Mouse (Mus musculus) E14TG2a.4 (cell line): ENCODE data around the gene Slain2.
"Not testable (repeated sequence)": the region's sequence is repeated elsewhere in the genome, so short reads cannot be mapped to it uniquely, and the experiment has no call there.

Source experiments
- H3K27me3 ChIP-seq: 2 replicates; pipeline ENCODE4 v1.6.1; 2014; ENCODE audit warnings: low read length, control low read depth; ENCODE audit not compliant: insufficient read depth
- H3K36me3 ChIP-seq: 2 replicates; pipeline ENCODE4 v1.6.1; 2014; ENCODE audit warnings: low read length, control low read depth; ENCODE audit not compliant: insufficient read depth
- H3K4me1 ChIP-seq: replicated peaks from 2 replicates; pipeline ENCODE4 v1.6.1; 2014; ENCODE audit warnings: low read depth, low read length, control low read depth
- H3K4me3 ChIP-seq: replicated peaks from 2 replicates; pipeline ENCODE4 v1.5.1; 2014; ENCODE audit warnings: mild to moderate bottlenecking, low read length
- H3K9me3 ChIP-seq: 2 replicates; pipeline ENCODE4 v1.6.1; 2014; ENCODE audit warnings: low read length, control low read depth
- CTCF ChIP-seq: conservative IDR thresholded peaks from 2 replicates; pipeline ENCODE4 v1.5.1; 2014; ENCODE audit warnings: low read length
- NANOG ChIP-seq: IDR thresholded peaks from 2 replicates; pipeline ENCODE4 v1.6.1; 2014; ENCODE audit warnings: borderline replicate concordance, low read length, mixed read lengths
- POU5F1 ChIP-seq: IDR thresholded peaks from 2 replicates; pipeline ENCODE4 v1.6.1; 2014; ENCODE audit warnings: low read length, borderline replicate concordance

Slain2 gene

GRCm38 (mm10) chr5:72984091-72984490, 70.0 kb downstream of the Slain2 start:
- TF ChIP-seq CTCF, result peak; percentile 81
- TF ChIP-seq NANOG, result no peak
- no peaks in the 10 kb centered on the region for H3K27me3 ChIP-seq

GRCm38 (mm10) chr5:72987786-72988185, 73.7 kb downstream of the Slain2 start:
- Histone ChIP-seq H3K4me1 (peaks cover 11% of the 10 kb centered on the region), H3K27me3 (no peaks in the 10 kb centered on the region), H3K9me3 (no peaks in the 10 kb centered on the region), H3K36me3 (no peaks in the 10 kb centered on the region), H3K4me3 (no peak overlapping the region)
- TF ChIP-seq CTCF, result no peak
- TF ChIP-seq POU5F1, result no peak
- TF ChIP-seq NANOG, result no peak

More at GRCm38 (mm10) chr5:72984091-72984490, 70.0 kb downstream of the Slain2 start:
- Histone ChIP-seq H3K36me3 (peaks cover 15% of the 10 kb centered on the region), H3K4me3 (no peak overlapping the region), H3K9me3 (no peaks in the 10 kb centered on the region), H3K4me1 (peaks cover 23% of the 10 kb centered on the region)

GRCm38 (mm10) chr5:72989756-72990155, 75.7 kb downstream of the Slain2 start:
- no peak overlapping the region for H3K4me3 ChIP-seq
- H3K4me1 ChIP-seq, result peaks cover 11% of the 10 kb centered on the region
- no peak for TF ChIP-seq NANOG
- H3K36me3 ChIP-seq, result no peaks in the 10 kb centered on the region
- H3K9me3 ChIP-seq, result no peaks in the 10 kb centered on the region
- no peaks in the 10 kb centered on the region for H3K27me3 ChIP-seq

- Histone ChIP-seq H3K36me3 (no peaks in the 10 kb centered on the region), H3K9me3 (no peaks in the 10 kb centered on the region), H3K4me1 (no peaks in the 10 kb centered on the region), H3K27me3 (0 out of 2 replicates have a peak, but pooled peaks cover 3% of the 10 kb centered on the region), H3K4me3 (no peak overlapping the region)
- TF ChIP-seq NANOG (no peak), CTCF (no peak), POU5F1 (no peak)
Measured at GRCm38 (mm10) chr5:72992474-72992873, 78.4 kb downstream of the Slain2 start.

- Histone ChIP-seq H3K36me3 (no peaks in the 10 kb centered on the region), H3K9me3 (no peaks in the 10 kb centered on the region), H3K4me3 (no peak overlapping the region), H3K4me1 (no peaks in the 10 kb centered on the region), H3K27me3 (0 out of 2 replicates have a peak, but pooled peaks cover 3% of the 10 kb centered on the region)
- TF ChIP-seq CTCF (no peak), NANOG (no peak)
Measured at GRCm38 (mm10) chr5:72994424-72994823, 80.3 kb downstream of the Slain2 start.

- H3K27me3 ChIP-seq, result 0 out of 2 replicates have a peak, but pooled peaks cover 3% of the 10 kb centered on the region
- H3K4me1 ChIP-seq, result no peaks in the 10 kb centered on the region
- no peaks in the 10 kb centered on the region for H3K9me3 ChIP-seq
- H3K36me3 ChIP-seq, result no peaks in the 10 kb centered on the region
- TF ChIP-seq POU5F1, result no peak
- no peak overlapping the region for H3K4me3 ChIP-seq
Measured at GRCm38 (mm10) chr5:72994928-72995327, 80.8 kb downstream of the Slain2 start.

GRCm38 (mm10) chr5:72995379-72995778, 81.3 kb downstream of the Slain2 start:
- H3K4me3 ChIP-seq, result no peak overlapping the region
- H3K9me3 ChIP-seq, result no peaks in the 10 kb centered on the region
- no peak for TF ChIP-seq NANOG
- no peak for TF ChIP-seq CTCF
- no peak for TF ChIP-seq POU5F1
- H3K27me3 ChIP-seq, result 0 out of 2 replicates have a peak, but pooled peaks cover 3% of the 10 kb centered on the region
- H3K36me3 ChIP-seq, result no peaks in the 10 kb centered on the region
- no peaks in the 10 kb centered on the region for H3K4me1 ChIP-seq

- not testable (repeated sequence) for H3K9me3 ChIP-seq, H3K36me3 ChIP-seq, H3K4me3 ChIP-seq, H3K27me3 ChIP-seq, H3K4me1 ChIP-seq
Measured at GRCm38 (mm10) chr5:72998546-72998945, 84.4 kb downstream of the Slain2 start.

GRCm38 (mm10) chr5:73004046-73004445, 89.9 kb downstream of the Slain2 start:
- Histone ChIP-seq H3K4me3 (no peak overlapping the region), H3K27me3 (peaks cover 51% of the 10 kb centered on the region), H3K9me3 (no peaks in the 10 kb centered on the region), H3K36me3 (no peaks in the 10 kb centered on the region), H3K4me1 (peaks cover 9% of the 10 kb centered on the region)
- TF ChIP-seq CTCF (no peak), NANOG (no peak), POU5F1 (no peak)
